Mouse (Mus musculus) fibroblast of lung, adult 2 months (primary cell): Measurements from ENCODE around the gene Cd79a.

Experiments
- DNase-seq: peaks from one replicate; pipeline ENCODE4 v3.0.0-alpha.2; 2011; ENCODE audit warnings: low read depth

Gene Cd79a

DNA sequence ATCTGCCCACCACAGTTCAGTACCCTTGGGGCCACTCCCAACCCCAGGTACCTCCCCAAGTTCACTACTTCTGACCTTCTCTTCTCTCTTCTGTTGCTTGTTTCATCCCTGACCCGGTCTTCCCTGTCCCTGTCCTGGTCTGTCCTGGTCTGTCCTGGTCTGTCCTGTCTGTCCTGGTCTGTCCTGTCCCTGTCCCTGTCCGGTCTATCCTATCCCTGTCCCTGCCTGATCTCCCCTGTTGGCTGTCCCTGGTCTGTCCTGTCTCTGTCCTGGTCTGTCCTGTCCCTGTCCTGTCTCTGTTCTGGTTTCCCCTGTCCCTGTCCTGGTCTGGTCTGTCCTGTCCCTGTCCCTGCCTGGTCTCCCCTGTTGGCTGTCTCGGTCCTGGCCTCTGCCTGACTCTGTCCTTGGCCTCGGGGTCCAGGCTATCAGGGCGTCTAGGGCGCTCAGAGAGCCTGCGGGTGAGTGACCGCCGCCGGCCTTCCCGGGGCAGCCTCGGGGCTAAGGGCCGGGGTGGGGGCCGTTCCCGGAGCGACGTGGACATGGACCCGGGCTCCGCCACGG is 21.7 kb downstream of the Cd79a start:
- DNase-seq, result no peak

DNA sequence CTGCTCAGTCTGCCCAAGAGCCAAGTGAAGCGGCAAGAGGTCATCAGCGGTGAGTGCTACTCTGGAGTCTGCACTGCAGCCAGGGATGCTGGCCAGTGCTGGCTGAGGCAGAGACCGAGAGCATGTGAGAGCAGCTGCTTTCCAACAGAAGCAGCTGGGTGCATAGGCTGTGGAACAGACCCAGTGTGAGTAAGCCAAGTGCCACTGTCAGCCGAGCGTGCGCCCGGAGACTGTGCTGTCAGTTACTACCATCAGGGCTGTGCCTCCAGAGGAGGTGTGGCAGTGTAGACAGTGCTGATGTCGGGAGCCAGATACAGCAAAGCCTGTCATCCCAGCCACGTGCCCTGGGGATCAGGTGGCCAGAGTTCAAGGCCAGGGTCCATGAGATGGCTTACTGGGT is 22.5 kb downstream of the Cd79a start:
- DNase-seq, result no peak

DNA sequence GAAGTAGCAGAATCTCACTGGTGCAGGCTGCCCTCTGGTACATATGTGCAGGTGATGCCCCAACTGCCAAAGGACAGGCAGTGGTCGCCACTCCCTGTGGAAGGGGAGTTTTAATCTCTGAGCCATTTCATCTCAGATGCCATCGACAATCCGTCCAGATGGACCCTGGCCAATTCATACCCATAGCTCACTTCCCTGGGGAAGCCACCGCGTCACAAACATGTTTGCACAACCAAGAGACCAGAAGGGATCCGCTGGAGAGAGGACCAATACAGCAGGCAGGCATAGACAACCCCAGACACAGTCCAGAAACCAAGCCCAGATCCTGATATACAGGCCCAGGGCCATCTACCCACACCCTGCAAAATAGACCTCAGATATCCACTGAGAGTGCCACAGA is 33.3 kb downstream of the Cd79a start:
- DNase-seq, result no peak

DNA sequence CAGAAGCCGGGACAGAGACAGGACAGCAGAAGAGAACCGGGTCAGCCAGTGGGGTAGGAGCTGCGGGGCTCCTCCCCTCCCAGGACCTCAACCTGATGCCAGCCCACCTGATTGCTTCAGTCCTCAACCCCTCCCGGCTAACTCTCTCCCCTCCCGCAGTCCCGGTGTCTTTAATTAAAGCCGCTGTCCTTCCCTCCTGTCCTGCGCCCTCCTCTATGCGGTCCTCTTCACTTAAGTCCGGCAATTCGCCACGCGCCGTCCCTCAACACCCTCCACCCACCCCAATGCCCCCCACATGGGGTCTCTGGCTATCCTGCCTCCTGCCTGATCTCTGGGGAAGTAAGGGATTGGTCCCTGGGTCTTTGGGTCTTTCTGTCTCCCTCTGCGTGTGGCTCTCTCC is 34.5 kb downstream of the Cd79a start:
- no peak for DNase-seq

DNA sequence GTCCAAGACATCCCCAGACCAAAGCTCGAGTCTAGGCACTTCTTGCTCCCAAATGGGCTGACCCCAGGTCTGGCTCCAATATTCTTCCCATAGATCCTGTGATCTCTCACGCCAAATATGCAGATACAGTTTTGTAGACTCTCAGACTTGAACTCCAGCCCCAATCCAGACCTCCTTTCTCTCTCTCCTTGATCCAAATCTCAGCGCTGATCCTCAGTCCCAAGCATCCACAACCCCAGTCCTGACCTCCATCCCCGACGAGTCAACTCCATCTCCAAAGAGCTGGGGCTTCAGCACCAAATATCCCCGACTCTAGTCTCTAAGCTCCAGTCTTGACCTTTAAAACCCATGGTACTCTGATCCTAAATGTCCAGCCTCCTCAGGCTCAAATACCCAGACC is 46.5 kb downstream of the Cd79a start:
- DNase-seq, result no peak

DNA sequence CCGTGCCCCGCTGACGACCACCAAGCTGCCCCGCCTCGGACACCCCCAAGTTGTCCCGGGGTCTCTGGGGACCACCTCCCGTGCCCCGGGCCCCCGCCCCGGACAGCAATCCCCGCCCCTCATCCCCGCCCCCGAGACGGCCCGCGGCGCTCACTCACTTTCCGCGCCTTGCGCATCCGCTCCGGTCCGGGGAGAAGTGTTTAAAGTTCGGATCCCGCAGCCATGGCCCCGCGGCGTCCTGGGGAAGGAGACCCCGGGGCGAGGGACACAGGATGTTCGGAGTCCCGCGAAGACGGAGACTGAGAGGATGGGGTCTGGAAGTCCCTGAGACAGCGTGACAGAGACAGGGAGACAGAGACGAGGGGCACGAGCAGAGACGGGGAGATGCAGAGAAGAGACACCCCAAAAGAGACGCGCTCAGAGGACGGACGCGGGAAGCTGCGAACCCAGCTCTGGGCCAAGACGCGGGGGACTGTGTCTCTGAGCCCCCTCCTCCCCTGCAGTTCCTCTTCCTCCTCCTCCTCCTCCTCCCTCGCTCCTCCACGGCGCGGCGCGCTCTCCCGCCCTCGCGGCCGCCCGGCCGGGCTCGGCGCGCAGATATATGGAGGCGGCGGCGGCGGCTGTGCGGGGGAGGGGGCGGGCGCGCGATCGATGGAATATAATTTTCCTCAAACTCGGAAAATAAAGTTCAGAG is 47.2 kb downstream of the Cd79a start, which contains the start of gene Gm4881:
Gene Gm4881 (minus strand): TSS at position 238 of the 694 bp plus-strand sequence.
- no peak for DNase-seq

DNA sequence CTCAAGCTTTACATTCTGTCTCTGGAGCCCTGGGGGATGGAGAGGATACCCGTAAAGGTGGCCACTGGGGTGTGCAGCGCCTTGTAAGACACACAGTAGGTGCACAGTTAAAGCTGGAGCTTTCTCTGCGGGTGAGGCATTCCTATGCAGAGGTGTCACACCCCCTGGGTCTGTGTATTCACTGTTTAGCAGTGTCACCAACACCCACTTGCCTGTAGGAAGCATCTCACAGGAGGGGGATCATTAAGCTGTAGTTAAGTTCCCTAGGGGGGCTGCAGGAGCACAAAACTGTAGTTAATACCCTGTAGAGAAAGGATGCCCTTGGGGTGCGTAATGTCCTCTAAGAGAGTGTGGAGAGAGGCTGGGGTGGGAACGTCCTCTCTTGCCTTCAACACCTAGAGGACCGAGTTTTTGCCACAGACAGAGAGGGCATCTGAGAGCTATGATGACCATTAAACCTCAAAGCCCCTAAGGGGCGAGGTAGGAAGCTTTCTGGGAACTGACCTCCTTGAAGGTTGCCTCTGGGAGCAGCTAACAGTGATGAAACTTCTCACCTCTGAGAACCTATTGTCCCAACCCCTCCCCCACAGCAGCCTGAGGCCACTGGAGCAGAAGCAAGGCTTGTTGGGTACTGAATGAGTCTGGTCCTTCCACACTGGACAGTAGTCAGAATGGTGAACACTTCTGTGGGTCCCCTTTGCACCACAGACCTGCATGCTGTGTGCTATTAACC is 50.3 kb downstream of the Cd79a start:
- no peak for DNase-seq

DNA sequence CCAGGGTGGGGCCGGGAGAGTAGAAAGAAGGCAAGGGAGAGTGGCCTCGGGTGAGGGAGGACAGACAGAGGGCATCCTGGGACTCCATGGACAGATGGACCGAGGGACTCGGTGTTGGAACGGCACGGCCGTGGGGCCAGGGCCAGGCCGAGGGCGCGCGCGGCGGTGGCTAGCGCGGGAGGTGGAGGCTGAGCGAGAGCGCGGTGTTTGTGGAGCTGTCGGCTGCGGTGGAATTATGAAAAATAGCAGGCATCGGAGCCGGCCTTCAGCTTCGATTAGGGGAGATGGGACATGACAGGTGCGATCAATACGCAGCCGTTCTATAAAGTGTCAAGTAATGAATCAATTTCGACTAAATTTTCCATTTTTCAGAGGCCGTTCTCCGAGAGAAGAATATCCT is 51.6 kb downstream of the Cd79a start:
- no peak for DNase-seq

DNA sequence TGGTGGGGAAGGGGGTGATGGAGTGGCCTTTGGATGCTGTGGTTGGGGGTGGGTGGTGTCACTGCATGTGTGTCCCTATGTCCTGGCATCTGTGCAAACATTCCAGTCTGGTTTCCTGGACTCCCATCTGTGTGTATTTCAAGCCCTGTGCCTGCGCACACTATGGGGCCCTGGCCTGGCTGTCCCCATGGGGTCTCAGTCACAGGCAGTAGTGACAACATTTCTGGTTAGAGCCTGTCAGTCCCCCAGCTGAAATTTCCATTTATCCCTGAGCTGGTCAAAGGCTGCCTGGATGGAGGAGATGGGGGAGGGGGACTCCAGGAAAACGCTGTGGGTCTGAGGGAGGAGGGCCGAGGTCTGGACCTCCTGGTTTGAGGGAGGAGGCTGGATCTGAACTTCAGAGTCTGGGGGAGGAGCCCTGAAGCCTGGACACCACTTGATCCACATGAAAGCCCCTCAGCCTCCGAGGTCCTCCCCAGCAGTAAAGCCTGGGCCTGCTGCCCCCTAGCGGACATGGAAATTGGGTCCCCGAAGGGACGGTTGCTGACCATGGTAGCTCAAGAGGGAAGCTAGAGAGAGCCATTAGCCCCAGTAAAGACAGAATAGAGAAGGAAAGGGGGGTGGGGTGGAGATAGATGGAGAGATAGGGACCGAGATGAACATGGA is 52.9 kb downstream of the Cd79a start:
- DNase-seq, result no peak
